Mouse (Mus musculus) spleen, postnatal 36 days (tissue): Measurements from ENCODE around the gene Sptssa.
A peak's percentile ranks its signal among the peaks of the same experiment; 100 is the strongest.
"Not testable (repeated sequence)": the region's sequence is repeated elsewhere in the genome, so short reads cannot be mapped to it uniquely, and the experiment has no call there.

Experiments used
- DNase-seq, 2 experiments: peaks; one replicate each; pipeline ENCODE4 v3.0.0; 2022; ENCODE audit warnings: low spot score in 2 of 2, mixed read lengths in 1 of 2

Gene Sptssa

DNA sequence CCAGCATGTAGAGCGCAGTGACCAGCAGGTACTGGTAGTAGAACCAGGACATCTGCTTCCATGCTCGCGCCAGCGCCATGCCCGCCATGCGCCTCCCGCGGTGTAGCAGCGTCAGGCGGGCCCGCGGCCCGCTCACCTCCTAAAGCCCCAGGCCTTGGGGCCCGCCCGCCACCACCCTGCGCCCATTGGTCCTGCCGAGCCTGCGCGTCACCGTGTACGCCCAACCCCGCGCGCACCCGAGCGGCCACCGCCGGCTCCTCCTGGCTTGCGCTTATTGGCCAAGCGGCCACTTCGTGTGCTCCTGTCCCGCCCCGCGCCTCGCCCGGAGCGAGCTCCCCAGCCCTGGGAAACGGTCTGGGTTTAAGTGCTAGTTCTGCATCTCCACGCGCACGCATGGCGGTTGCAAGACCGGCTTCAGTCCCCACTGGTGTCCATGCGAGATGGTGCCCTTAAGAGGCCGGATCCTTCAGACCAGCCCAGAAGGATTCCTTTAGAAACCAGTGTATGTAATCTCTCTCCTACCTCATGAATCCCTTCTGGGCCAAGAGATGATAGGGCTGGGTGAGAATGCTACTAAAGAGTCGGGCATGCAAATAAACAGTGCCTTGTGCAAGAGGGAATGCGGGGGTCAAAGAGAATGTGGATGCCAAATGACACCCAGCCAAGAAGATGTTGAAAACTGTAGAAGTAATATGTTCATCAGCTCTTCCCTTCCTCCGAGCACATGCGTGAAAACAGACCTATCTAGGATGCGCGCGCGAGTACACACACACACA is at the start of gene Sptssa:
Gene Sptssa (minus strand): TSS at position 178 of the 776 bp plus-strand sequence.
- peak; percentile 95 to 96 for DNase-seq

DNA sequence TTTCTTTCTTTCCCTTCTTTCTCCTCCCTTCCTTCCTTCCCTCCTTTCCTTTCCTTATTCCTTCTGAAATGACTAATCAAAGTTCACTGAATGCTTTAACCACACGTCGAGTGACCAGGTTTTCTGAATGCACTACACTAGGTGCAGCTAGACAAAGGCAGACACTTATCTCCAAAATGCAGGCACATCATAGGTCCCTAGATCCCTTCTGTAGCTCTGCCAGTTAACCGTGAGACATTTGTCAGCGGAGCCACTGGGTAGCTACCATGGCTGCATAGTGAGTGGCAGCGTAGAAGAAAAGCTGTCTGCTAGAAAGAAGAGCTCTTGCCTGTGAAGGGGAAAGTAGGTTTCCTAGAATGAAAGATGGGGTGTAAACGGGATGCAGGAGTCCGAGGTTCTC is 43.0 kb upstream of the Sptssa start:
- DNase-seq: no peak

- no peak for DNase-seq
Measured at GRCm38 (mm10) chr12:54697791-54698250, 41.4 kb upstream of the Sptssa start.

DNA sequence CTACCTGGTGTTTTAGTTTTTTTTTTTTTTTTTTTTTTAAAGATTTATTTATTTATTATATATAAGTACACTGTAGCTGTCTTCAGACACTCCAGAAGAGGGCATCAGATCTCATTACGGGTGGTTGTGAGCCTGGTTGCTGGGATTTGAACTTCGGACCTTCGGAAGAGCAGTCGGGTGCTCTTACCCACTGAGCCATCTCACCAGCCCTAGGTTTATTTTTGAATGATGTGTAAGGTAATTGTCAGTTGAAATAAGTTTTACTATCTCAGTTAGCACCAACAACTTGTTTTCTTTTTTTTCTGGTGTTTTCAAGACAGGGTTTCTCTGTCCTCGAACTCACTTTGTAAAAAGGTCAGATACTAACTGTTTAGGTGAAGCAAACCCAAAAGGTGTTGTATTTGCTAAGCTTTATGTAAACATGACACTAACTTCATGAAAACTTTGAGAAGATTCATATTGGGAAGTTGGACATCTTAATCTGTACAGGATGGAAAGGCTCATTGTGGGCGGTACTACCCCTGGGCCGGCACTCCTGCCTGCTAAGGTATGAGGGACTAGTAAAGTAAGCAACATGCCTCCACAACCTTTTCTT is 40.7 kb upstream of the Sptssa start:
- DNase-seq: peak; percentile 20 to 27

GRCm38 (mm10) chr12:54696242-54697002 is 40.0 kb upstream of the Sptssa start:
- DNase-seq: peak; percentile 92 to 96

DNA sequence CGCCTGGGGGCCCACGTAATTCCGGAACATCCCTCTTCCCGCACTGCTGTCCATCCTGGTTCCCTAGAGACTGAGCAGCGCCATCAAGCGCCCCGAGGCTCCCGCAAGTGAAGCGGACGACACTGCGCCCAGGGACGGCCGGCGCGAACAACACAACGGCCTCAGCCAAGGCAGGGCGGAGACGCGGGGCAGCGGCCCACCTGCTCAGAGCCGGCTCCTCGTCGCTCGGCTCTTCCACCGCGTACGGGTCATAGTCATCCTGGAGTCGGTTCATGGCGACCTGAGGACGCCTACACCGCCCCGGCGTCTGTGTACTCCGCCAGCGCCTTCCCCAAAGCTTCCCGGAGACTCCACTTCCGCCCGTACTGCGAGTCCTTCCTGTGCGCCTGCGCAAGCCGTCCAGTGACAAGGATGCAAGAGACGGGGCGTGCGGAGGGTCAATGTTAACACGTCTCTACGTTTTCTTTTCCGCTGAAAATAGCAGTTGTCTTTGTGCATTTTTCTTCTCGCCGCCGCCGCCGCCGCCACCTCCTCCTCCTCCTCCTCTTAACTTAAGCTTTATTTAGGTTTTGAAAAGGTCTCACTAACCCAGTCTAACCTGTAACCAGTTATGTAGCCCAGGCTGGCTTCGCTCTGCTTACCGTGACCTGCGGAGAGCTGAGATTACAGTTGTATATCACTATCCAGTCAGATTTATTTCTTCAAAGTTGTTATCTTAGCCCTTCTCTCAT is 39.3 kb upstream of the Sptssa start, which contains the start of gene Eapp:
Gene Eapp (minus strand): TSS at position 387 of the 731 bp plus-strand sequence.
- DNase-seq: peak; percentile 95 to 96

DNA sequence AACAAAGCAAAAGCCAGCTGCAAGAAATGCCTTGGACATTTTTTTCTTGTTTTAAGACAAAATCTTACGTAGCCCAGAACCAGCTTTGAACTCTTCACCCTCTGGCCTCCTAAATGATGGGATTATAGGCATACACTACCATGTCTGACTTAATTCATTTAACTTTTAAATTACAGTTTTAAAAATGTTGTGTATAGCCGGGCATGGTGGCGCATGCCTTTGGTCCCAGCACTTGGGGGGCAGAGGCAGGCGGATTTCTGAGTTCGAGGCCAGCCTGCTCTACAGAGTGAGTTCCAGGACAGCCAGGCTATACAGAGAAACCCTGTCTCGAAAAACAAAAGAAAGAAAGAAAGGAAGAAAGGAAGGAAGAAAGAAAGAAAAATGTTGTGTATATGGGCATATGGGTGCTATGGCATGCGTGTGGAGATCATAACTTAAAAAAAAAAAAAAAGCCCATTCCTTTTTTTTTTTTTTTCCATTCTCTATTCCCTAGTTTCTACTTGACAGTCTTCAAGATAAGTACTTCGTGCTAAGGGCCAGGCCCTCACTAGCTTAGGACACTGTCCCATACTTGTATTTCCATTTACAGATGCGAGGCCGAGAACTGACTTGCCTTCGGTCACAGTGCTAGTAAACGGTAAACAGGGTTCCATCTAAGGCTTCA is 38.6 kb upstream of the Sptssa start:
- no peak for DNase-seq

- no peak for DNase-seq
Measured at GRCm38 (mm10) chr12:54689082-54689481, 32.7 kb upstream of the Sptssa start.

DNA sequence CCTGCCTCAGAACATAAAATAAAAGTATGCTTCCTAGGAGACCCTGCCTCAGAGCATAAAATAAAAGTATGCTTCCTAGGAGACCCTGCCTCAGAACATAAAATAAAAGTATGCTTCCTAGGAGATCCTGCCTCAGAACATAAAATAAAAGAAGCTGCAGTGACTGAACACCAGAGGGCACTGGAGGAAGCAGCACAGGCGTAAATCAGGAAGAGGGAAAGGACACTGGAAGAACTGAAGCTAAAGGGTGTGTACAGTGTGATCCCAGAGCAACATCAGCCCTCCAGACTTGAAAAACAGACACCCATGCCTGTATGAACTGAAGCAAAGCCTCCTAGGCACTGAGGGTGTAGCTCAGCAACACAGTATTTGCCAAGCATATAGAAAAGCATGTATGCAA is 26.8 kb upstream of the Sptssa start:
- DNase-seq: no peak

- no peak for DNase-seq
Measured at GRCm38 (mm10) chr12:54676709-54677108, 20.3 kb upstream of the Sptssa start.

DNA sequence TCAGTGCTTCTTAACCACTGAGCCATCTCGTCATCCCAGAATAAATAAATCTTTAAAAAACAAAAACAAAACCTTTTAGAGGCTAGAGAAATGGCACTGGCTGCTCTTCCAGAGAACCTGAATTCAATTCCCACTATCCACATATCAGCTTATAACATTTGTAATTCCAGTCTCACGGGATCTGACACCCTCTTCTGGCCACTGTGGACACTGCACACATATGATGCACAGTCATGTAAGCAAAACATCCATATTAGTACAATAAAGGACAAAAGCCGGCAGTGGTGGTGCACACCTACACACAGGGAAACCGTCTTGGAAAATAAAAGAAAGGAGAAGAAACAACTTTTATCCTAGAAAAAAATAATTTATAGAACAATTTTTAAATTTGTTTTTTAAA is 19.0 kb upstream of the Sptssa start:
- DNase-seq: no peak

DNA sequence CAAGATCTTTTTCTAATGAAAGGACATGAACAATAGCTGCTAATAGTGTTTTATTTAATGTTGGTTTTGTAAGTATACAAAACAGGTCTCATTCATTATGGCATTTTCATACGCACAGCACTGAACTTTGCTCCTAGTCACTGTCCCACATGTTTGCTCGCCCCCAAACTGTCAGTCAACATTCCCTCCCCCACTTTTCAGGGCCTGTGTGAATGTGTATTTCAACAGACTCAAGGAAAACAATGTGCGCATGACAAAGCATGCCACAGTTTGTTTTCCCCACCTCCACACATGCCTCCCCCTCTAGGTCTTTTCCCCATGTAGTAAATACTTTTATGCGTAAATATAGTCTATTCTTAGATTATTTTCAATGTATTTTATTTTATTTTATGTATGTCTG is 14.9 kb upstream of the Sptssa start:
- DNase-seq: no peak

- no peak for DNase-seq
Measured at GRCm38 (mm10) chr12:54668141-54668540, 11.8 kb upstream of the Sptssa start.

DNA sequence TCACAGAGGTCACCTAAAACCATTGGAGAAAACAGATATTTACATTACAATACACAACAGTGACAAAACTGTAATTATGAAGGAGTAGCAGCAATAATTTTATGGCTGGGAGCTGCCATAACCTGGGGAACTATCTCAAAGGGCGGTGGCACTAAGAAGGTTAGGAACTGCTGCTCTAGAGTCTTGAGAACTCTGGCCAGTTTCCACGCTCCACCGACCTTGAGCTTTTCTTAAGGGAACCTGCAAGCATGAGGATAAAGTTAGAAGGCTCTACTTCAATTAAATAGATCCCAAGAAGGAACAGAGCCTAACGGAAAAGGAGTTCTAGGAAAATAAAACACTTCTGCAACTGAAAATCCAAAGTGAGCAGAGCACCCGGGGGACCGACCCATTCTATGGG is 9.2 kb upstream of the Sptssa start:
- DNase-seq: no peak

GRCm38 (mm10) chr12:54661470-54661869 is 5.1 kb upstream of the Sptssa start:
- not testable (repeated sequence) for DNase-seq

DNA sequence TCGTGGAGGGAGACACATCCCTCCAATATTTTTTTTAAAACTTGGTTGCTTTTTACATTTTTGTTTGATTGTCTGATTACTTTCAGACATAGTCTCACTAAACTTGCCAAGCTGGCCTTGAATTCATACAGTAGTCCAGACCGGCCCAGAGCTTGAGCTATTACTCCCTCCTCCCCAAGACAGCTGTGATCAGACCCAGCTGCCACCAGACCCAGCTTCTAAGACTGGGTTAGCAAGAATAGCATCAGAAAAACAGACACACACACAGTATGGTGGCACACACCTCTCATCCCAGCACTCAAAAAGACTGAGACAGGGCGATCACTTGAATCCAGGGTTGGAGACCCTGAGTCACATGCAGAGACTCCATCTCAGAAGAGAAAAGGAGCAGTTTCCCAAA is 3.5 kb upstream of the Sptssa start:
- DNase-seq: no peak

- DNase-seq: no peak
Measured at GRCm38 (mm10) chr12:54658425-54659092, 2.2 kb upstream of the Sptssa start.

DNA sequence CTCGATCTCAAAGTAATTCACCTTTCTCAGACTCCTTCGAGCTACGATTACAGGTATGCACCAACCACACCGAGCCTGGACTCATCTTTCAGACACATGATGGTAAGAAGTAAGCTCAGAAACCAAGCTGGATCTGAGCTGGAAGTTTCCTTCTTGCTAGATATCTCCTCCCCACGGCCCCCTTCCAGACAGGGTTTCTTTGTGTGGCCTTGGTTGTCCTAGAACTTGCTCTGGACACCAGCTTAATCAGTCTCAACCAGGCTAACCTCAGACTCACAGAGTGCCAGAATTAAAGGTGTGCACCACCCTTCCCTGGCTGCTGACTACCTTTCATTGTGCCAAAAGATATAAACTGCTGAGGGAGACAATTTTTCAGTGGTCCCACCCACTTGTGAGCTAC is 1.6 kb upstream of the Sptssa start:
- no peak for DNase-seq

DNA sequence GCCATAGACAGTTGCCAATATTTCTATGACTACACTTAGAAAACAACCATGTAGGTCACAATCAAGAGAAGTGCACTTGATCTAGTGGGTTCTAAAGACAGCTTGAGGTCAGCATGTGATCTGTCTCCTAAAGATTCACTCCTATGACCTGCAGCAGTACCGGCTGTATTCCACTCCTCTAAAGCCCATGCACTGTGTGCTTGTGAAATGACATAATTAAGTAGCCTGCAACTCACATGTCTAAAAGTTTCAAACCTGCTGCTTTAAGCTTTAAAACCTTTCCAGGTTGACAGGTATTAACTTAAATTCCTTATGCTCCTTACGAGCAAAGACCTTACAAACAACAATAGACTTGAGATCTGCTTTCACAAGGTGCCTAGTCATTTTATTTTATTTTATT is 853 bp upstream of the Sptssa start:
- DNase-seq: no peak

GRCm38 (mm10) chr12:54656039-54656395 is 356 bp downstream of the Sptssa start:
- no peak for DNase-seq
